Mouse (Mus musculus) olfactory bulb, adult 2 months (tissue): ENCODE data around the gene Afdn.

ENCODE experiments used
- CTCF ChIP-seq: fragments of 200-500 bp; IDR thresholded peaks from 2 replicates; pipeline ENCODE4 v1.5.1; 2012; ENCODE audit warnings: low read depth, mild to moderate bottlenecking, low read length, moderate library complexity; ENCODE audit not compliant: insufficient read depth
- POLR2A ChIP-seq: fragments of 200-500 bp; IDR thresholded peaks from 2 replicates; pipeline ENCODE4 v1.6.1; 2012; ENCODE audit warnings: mild to moderate bottlenecking, low read depth, low read length, moderate library complexity; ENCODE audit not compliant: insufficient read depth

DNA sequence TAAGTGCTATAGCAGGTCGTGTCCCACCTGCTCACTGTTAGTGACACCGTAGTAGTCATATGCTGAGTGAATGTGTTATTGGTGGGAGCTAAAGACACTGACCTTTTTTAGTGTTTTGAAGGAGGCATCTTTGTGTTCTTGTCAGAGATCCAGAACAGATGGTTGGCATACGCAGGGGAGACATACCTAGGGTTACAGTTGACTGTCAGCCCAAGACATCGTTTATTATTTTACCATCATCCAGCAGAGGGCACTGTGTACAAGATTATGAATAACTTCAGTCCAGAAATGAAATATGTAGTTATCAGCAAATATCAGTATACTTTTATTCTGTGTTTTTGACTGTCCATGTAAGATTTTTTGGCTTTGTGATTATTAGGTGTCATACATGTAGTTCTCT lies 75.5 kb downstream of the Afdn start:
- TF ChIP-seq CTCF (no peak), POLR2A (no peak)
